Mouse (Mus musculus): ENCODE results near the gene Egfr.

The Egfr gene

GRCm38 (mm10) chr11:16895441-16896356, 143.7 kb downstream of the Egfr start:
- DNase-seq (ENCODE audit: low spot score): peak; percentile 30

- no peak for DNase-seq (ENCODE audit: low spot score)
Measured at GRCm38 (mm10) chr11:16897681-16898080, 145.7 kb downstream of the Egfr start.

- DNase-seq (ENCODE audit: low spot score): no peak
Measured at GRCm38 (mm10) chr11:16900182-16900581, 148.2 kb downstream of the Egfr start.

GRCm38 (mm10) chr11:16900653-16901416, 148.8 kb downstream of the Egfr start:
- DNase-seq (ENCODE audit: low spot score): no peak

GRCm38 (mm10) chr11:16904302-16905011, 152.5 kb downstream of the Egfr start:
- peak; percentile 12 for DNase-seq (ENCODE audit: low spot score)

GRCm38 (mm10) chr11:16905012-16905332, 153.0 kb downstream of the Egfr start:
- DNase-seq (ENCODE audit: low spot score): no peak

- DNase-seq (ENCODE audit: low spot score): no peak
Measured at GRCm38 (mm10) chr11:16906530-16906929, 154.5 kb downstream of the Egfr start.

- no peak for DNase-seq (ENCODE audit: low spot score)
Measured at GRCm38 (mm10) chr11:16907517-16908129, 155.6 kb downstream of the Egfr start.

- DNase-seq (ENCODE audit: low spot score): no peak
Measured at GRCm38 (mm10) chr11:16914756-16915155, 162.8 kb downstream of the Egfr start.

GRCm38 (mm10) chr11:16915850-16916249, 163.8 kb downstream of the Egfr start:
- DNase-seq (ENCODE audit: low spot score): no peak

- no peak for DNase-seq (ENCODE audit: low spot score)
Measured at GRCm38 (mm10) chr11:16917512-16917911, 165.5 kb downstream of the Egfr start.

GRCm38 (mm10) chr11:16932159-16932558, 180.2 kb downstream of the Egfr start:
- no peak for DNase-seq (ENCODE audit: low spot score)

GRCm38 (mm10) chr11:16935577-16936236, 183.7 kb downstream of the Egfr start:
- DNase-seq (ENCODE audit: low spot score): no peak

- peak; percentile 32 for DNase-seq (ENCODE audit: low spot score)
Measured at GRCm38 (mm10) chr11:16941103-16941793, 189.2 kb downstream of the Egfr start.

GRCm38 (mm10) chr11:16941973-16942452, 190.0 kb downstream of the Egfr start:
- DNase-seq (ENCODE audit: low spot score): no peak

- no peak for DNase-seq (ENCODE audit: low spot score)
Measured at GRCm38 (mm10) chr11:16943016-16943415, 191.0 kb downstream of the Egfr start.

GRCm38 (mm10) chr11:16948756-16949155, 196.8 kb downstream of the Egfr start:
- peak; percentile 31 for DNase-seq (ENCODE audit: low spot score)

GRCm38 (mm10) chr11:16950226-16950975, 198.4 kb downstream of the Egfr start:
- DNase-seq (ENCODE audit: low spot score): no peak

GRCm38 (mm10) chr11:16950976-16951760, 199.2 kb downstream of the Egfr start, which contains the start of gene Fbxo48:
TSS of gene Fbxo48 (plus strand) at chr11:16951375.
- DNase-seq (ENCODE audit: low spot score): peak; percentile 96
